Mouse (Mus musculus): ENCODE data around the gene Slc2a3. TPM values are rescaled to one million over a fixed set of nuclear protein-coding genes. Genes with fewer than 3 reads are reported as not detected.

Gene Slc2a3
- polyA plus RNA-seq, 1 experiment from 2014 or later = 0.19 TPM

GRCm38 (mm10) chr6:122763844-122764445, 37.5 kb downstream of the Slc2a3 start:
- ATAC-seq (no peak), DNase-seq (ENCODE audit: low read depth, low spot score) (no peak)
- POLR2A ChIA-PET = no interaction called here
- H3K27me3 ChIP-seq = no peaks in the 10 kb centered on the region
- CTCF ChIA-PET = no interaction called here
- in situ Hi-C loops (cut with MboI; ENCODE audit: low pct_unique_long_range_greater_than_20kb) = no loop called here
- TF ChIP-seq CTCF (IDR thresholded peaks at IDR 0.05) = no peak

- POLR2A ChIA-PET = no interaction called here
- in situ Hi-C loops (cut with MboI; ENCODE audit: low pct_unique_long_range_greater_than_20kb) = no loop called here
- TF ChIP-seq CTCF (IDR thresholded peaks at IDR 0.05) = no peak
- CTCF ChIA-PET = no interaction called here
- H3K27me3 ChIP-seq = no peaks in the 10 kb centered on the region
- ATAC-seq (no peak), DNase-seq (ENCODE audit: low read depth, low spot score) (no peak)
Observed at GRCm38 (mm10) chr6:122762952-122763700, 38.3 kb downstream of the Slc2a3 start.

GRCm38 (mm10) chr6:122762480-122762879, 39.0 kb downstream of the Slc2a3 start:
- TF ChIP-seq CTCF (IDR thresholded peaks at IDR 0.05) = no peak

GRCm38 (mm10) chr6:122761901-122762300, 39.5 kb downstream of the Slc2a3 start:
- in situ Hi-C loops (cut with MboI; ENCODE audit: low pct_unique_long_range_greater_than_20kb) = no loop called here
- ATAC-seq (no peak), DNase-seq (ENCODE audit: low read depth, low spot score) (no peak)
- CTCF ChIA-PET = no interaction called here
- no peaks in the 10 kb centered on the region for H3K27me3 ChIP-seq
- POLR2A ChIA-PET = no interaction called here
- TF ChIP-seq CTCF (IDR thresholded peaks at IDR 0.05) = no peak

More at GRCm38 (mm10) chr6:122762480-122762879, 39.0 kb downstream of the Slc2a3 start:
- no peaks in the 10 kb centered on the region for H3K27me3 ChIP-seq
- no peak for DNase-seq (ENCODE audit: low read depth, low spot score)
- in situ Hi-C loops (cut with MboI; ENCODE audit: low pct_unique_long_range_greater_than_20kb) = no loop called here
- POLR2A ChIA-PET = no interaction called here
- CTCF ChIA-PET = no interaction called here
- no peak for ATAC-seq

- ChIA-PET POLR2A (no interaction called here), CTCF (no interaction called here)
- no peak for TF ChIP-seq CTCF (IDR thresholded peaks at IDR 0.05)
- ATAC-seq (no peak), DNase-seq (ENCODE audit: low read depth, low spot score) (no peak)
- no peaks in the 10 kb centered on the region for H3K27me3 ChIP-seq
- in situ Hi-C loops (cut with MboI; ENCODE audit: low pct_unique_long_range_greater_than_20kb) = no loop called here
Observed at GRCm38 (mm10) chr6:122761011-122761599, 40.3 kb downstream of the Slc2a3 start.

- H3K27me3 ChIP-seq = no peaks in the 10 kb centered on the region
- in situ Hi-C loops (cut with MboI; ENCODE audit: low pct_unique_long_range_greater_than_20kb) = no loop called here
- ATAC-seq (peak; percentile 99), DNase-seq (ENCODE audit: low read depth, low spot score) (peak; percentile 57)
- no peak for TF ChIP-seq CTCF (IDR thresholded peaks at IDR 0.05)
- CTCF ChIA-PET = interaction anchor here (0.9 to 1.4 kb wide), 3 partner anchors 9 to 89 kb away, joined by 3 read pairs; no protein-coding TSS in a partner anchor
- POLR2A ChIA-PET = no interaction called here
Observed at GRCm38 (mm10) chr6:122758732-122759131, 42.7 kb downstream of the Slc2a3 start.

GRCm38 (mm10) chr6:122755913-122756312, 45.5 kb downstream of the Slc2a3 start:
- DNase-seq (ENCODE audit: low read depth, low spot score) = no peak
- in situ Hi-C loops (cut with MboI; ENCODE audit: low pct_unique_long_range_greater_than_20kb) = no loop called here

GRCm38 (mm10) chr6:122750579-122750978, 50.9 kb downstream of the Slc2a3 start:
- ATAC-seq (no peak), DNase-seq (ENCODE audit: low read depth, low spot score) (no peak)
- ChIA-PET POLR2A (no interaction called here), CTCF (no interaction called here)
- in situ Hi-C loops (cut with MboI; ENCODE audit: low pct_unique_long_range_greater_than_20kb) = no loop called here
- H3K27me3 ChIP-seq = no peaks in the 10 kb centered on the region
- TF ChIP-seq CTCF (IDR thresholded peaks at IDR 0.05) = no peak

More at GRCm38 (mm10) chr6:122755913-122756312, 45.5 kb downstream of the Slc2a3 start:
- POLR2A ChIA-PET = interaction anchor here (0.6 to 0.7 kb wide), 2 partner anchors 12 to 20 kb away, joined by 3 to 4 read pairs; no protein-coding TSS in a partner anchor
- no peak for TF ChIP-seq CTCF (IDR thresholded peaks at IDR 0.05)
- H3K27me3 ChIP-seq = no peaks in the 10 kb centered on the region
- no peak for ATAC-seq
- CTCF ChIA-PET = interaction anchor here (1.3 kb wide), 1 partner anchor 15 kb away, joined by 3 read pairs; no protein-coding TSS in a partner anchor

- ChIA-PET CTCF (interaction anchor here (0.5 to 1.0 kb wide), 2 partner anchors 40 to 289 kb away, joined by 3 read pairs; no protein-coding TSS in a partner anchor), POLR2A (no interaction called here)
- DNase-seq (ENCODE audit: low read depth, low spot score) (no peak), ATAC-seq (no peak)
- in situ Hi-C loops (cut with MboI; ENCODE audit: low pct_unique_long_range_greater_than_20kb) = loop anchor here (5.0 kb wide), 1 partner anchor 43 kb away; no protein-coding TSS in a partner anchor
- TF ChIP-seq CTCF (IDR thresholded peaks at IDR 0.05) = no peak
- H3K27me3 ChIP-seq = no peaks in the 10 kb centered on the region
Observed at GRCm38 (mm10) chr6:122744505-122745249, 56.8 kb downstream of the Slc2a3 start.

- in situ Hi-C loops (cut with MboI; ENCODE audit: low pct_unique_long_range_greater_than_20kb) = loop anchor here (5.0 kb wide), 1 partner anchor 44 kb away; no protein-coding TSS in a partner anchor
- ChIA-PET POLR2A (interaction anchor here (0.5 kb wide), 1 partner anchor 13 kb away, joined by 4 read pairs; no protein-coding TSS in a partner anchor), CTCF (interaction anchor here (1.1 kb wide), 1 partner anchor 91 kb away, joined by 3 read pairs; no protein-coding TSS in a partner anchor)
- DNase-seq (ENCODE audit: low read depth, low spot score) = no peak
- H3K27me3 ChIP-seq = no peaks in the 10 kb centered on the region
- no peak for ATAC-seq
- TF ChIP-seq CTCF (IDR thresholded peaks at IDR 0.05) = no peak
Observed at GRCm38 (mm10) chr6:122743353-122743752, 58.1 kb downstream of the Slc2a3 start.

Data from Patski (cell line).